Comparison of ENCODE assay signal across 11 mouse cellular contexts in the genomic region with DNA sequence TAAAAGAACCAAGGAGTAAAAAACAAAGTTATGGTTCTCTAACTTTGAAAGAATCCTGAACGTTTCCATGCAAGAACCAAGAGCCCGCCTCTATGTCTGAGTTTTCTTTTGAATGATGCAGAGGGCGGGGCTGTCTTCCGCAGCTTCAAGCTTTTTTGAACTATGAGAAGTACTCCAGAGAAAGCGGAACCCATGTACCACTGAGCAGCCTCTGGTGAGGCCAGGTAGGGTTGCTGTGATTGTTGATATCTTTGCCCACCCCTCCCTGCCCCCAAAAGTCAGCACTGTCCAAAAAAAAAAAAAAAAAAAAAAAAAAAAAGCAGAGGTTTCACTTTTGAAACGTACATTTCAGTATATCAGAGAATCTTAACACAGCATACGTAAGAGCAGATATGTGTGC.
DNase-seq lines count a peak whose midpoint lies in the region; ATAC-seq and TF ChIP-seq lines count a peak whose summit lies in the region.
"Had no signal": no experiment of that assay in that cellular context is flagged by ENCODE, and none has a peak within 500 bp of the region (broad histone marks: within the 10 kb centered on the region; RNA-seq: fewer than 3 reads in every experiment).

No protein-coding gene starts in this region.

- no peak for DNase-seq in gastrocnemius, adult 2 months
- no peak for DNase-seq in gastrocnemius, postnatal 36 days
- peak; percentile 82 for DNase-seq in CH12.LX (ENCODE audit: extremely low read depth)
- DNase-seq in induced T-regulatory cell, adult 2 months (ENCODE audit: low read depth), result peak; percentile 90
- DNase-seq in cerebellum, postnatal 14 days, result no peak
- DNase-seq in hindbrain, embryonic 14.5 days (ENCODE audit: low spot score), result no peak
- DNase-seq in adrenal gland, postnatal 10 days, result no peak
- DNase-seq: cerebellum, adult 18-20 months; midbrain, embryonic 14.5 days had no signal

- peaks cover 6% of the 10 kb centered on the region; the same call in 1 of the 2 replicates for H3K79me2 ChIP-seq in CH12.LX (replicated peaks; ENCODE audit: control insufficient read depth, extremely low read depth, insufficient read depth, poor library complexity, severe bottlenecking)

- H3K4me3 ChIP-seq in gastrocnemius, adult 2 months, result peak overlapping the region; percentile 71
- H3K4me3 ChIP-seq in CH12.LX (replicated peaks in 1 of 3; ENCODE audit: low read depth in 2 of 3, low read length in 2 of 3, poor library complexity in 1 of 3), result peak overlapping the region in 2 of 3 experiments; percentile 64 to 90
- no peak overlapping the region for H3K4me3 ChIP-seq in hindbrain, embryonic 14.5 days (replicated peaks; ENCODE audit: low read length)
- H3K4me3 ChIP-seq: hindbrain, embryonic 13.5 days had no signal

- H3K9me3 ChIP-seq in CH12.LX (replicated peaks; ENCODE audit: low read length), result no peaks in the 10 kb centered on the region
- no peaks in the 10 kb centered on the region for H3K9me3 ChIP-seq in hindbrain, embryonic 14.5 days (ENCODE audit: control insufficient read depth, low read length)
- H3K9me3 ChIP-seq: hindbrain, embryonic 13.5 days had no signal

- WGBS in hindbrain, embryonic 14.5 days, result 74% methylated on average over 7 of the region's 7 CpGs

- peak overlapping the region; percentile 89 for H3K4me2 ChIP-seq in CH12.LX (ENCODE audit: insufficient read depth, low read depth, poor library complexity, severe bottlenecking)
- no peak overlapping the region for H3K4me2 ChIP-seq in hindbrain, embryonic 14.5 days (replicated peaks)
- H3K4me2 ChIP-seq: hindbrain, embryonic 13.5 days had no signal

- no peak for TF ChIP-seq CTCF in gastrocnemius, adult 2 months (IDR thresholded peaks at IDR 0.05)
- no peak for TF ChIP-seq CTCF in CH12.LX (conservative IDR thresholded peaks at IDR 0.05 in 1 of 2, IDR thresholded peaks at IDR 0.05 in 1 of 2; ENCODE audit: low read depth in 2 of 2, low read length in 2 of 2)

- peaks cover 0 to 12% of the 10 kb centered on the region in 2 experiments for H3K36me3 ChIP-seq in CH12.LX (replicated peaks in 1 of 2; ENCODE audit: control insufficient read depth in 1 of 2, insufficient read depth in 1 of 2, low read length in 1 of 2)
- no peaks in the 10 kb centered on the region for H3K36me3 ChIP-seq in hindbrain, embryonic 14.5 days (replicated peaks; ENCODE audit: control insufficient read depth, insufficient read depth)
- H3K36me3 ChIP-seq: hindbrain, embryonic 13.5 days had no signal

- peak overlapping the region; percentile 84 for H3K27ac ChIP-seq in gastrocnemius, adult 2 months
- no peak overlapping the region for H3K27ac ChIP-seq in CH12.LX (ENCODE audit: insufficient read depth, low read depth)
- H3K27ac ChIP-seq in hindbrain, embryonic 14.5 days, result no peak overlapping the region
- H3K27ac ChIP-seq: hindbrain, embryonic 13.5 days had no signal

- H3K9ac ChIP-seq in CH12.LX (ENCODE audit: insufficient read depth, low read depth), result peak overlapping the region; percentile 79
- H3K9ac ChIP-seq in hindbrain, embryonic 14.5 days, result no peak overlapping the region
- H3K9ac ChIP-seq: hindbrain, embryonic 13.5 days had no signal

- H3K27me3 ChIP-seq in CH12.LX (replicated peaks), result no peaks in the 10 kb centered on the region
- no peaks in the 10 kb centered on the region for H3K27me3 ChIP-seq in hindbrain, embryonic 14.5 days (ENCODE audit: control insufficient read depth, insufficient read depth, low read length)

- TF ChIP-seq POLR2A in CH12.LX (IDR thresholded peaks at IDR 0.05; ENCODE audit: low read depth, low read length), result peak; percentile 24; the same call in 1 of the 2 replicates

- TF ChIP-seq RAD21 in CH12.LX (IDR thresholded peaks at IDR 0.05; ENCODE audit: low read depth, low read length), result no peak; the same call in 1 of the 2 replicates

- intact Hi-C loops in gastrocnemius, adult 2 months (cut with DNase I), result loop anchor here (5.0 kb wide), 1 partner anchor 43 kb away; no protein-coding TSS in a partner anchor
- intact Hi-C loops in gastrocnemius, postnatal 36 days (cut with DNase I), result no loop called here

- in situ Hi-C loops in CH12.LX (cut with MboI; ENCODE audit: low pct_ligation_motif_present, low pct_unique_long_range_greater_than_20kb, low sequenced_read_pairs), result loop anchor here (10.0 kb wide), 1 partner anchor 115 kb away; no protein-coding TSS in a partner anchor

- no peak; the same call in 1 of the 2 replicates for TF ChIP-seq EP300 in CH12.LX (IDR thresholded peaks at IDR 0.05; ENCODE audit: low read length)

- dilution Hi-C loops in CH12.LX (cut with MboI; ENCODE audit: extremely low pct_ligation_motif_present, extremely low pct_unique_long_range_greater_than_20kb, low sequenced_read_pairs), result no loop called here

- ATAC-seq in monocyte, adult 5-6 weeks (replicated peaks; ENCODE audit: insufficient number of reproducible peaks, low FRiP score, low TSS enrichment, poor library complexity, severe bottlenecking), result peak; percentile 64
- no peak for ATAC-seq in hindbrain, embryonic 14.5 days (ENCODE audit: low FRiP score)

- H3K4me1 ChIP-seq in CH12.LX (ENCODE audit: control insufficient read depth in 1 of 2, insufficient read depth in 2 of 2), result peaks cover 40 to 77% of the 10 kb centered on the region in 2 experiments
- H3K4me1 ChIP-seq in hindbrain, embryonic 14.5 days (replicated peaks; ENCODE audit: control insufficient read depth, insufficient read depth, low read length), result 0 out of 2 replicates have a peak, but pooled peaks cover 6% of the 10 kb centered on the region

TF ChIP-seq in CH12.LX, 34 proteins besides CTCF, POLR2A, EP300 and RAD21:
- no peak for TF ChIP-seq GABPA (IDR thresholded peaks at IDR 0.05; ENCODE audit: insufficient replicate concordance, low read depth, low read length)
- no peak for TF ChIP-seq MAX (IDR thresholded peaks at IDR 0.05; ENCODE audit: low read length)
- TF ChIP-seq MYC (IDR thresholded peaks at IDR 0.05; ENCODE audit: low read depth, low read length), result no peak
- TF ChIP-seq JUND (conservative IDR thresholded peaks at IDR 0.05; ENCODE audit: low read depth, low read length), result no peak
- TF ChIP-seq TCF12 (IDR thresholded peaks at IDR 0.05; ENCODE audit: low read depth, low read length), result no peak
- TF ChIP-seq ZKSCAN1 (IDR thresholded peaks at IDR 0.05; ENCODE audit: borderline replicate concordance, low read depth, low read length), result no peak
- peak; percentile 52; the same call in 1 of the 2 replicates for TF ChIP-seq IRF4 (IDR thresholded peaks at IDR 0.05; ENCODE audit: low read depth, low read length)
- peak; percentile 93 for TF ChIP-seq ZNF384 (IDR thresholded peaks at IDR 0.05; ENCODE audit: low read depth, low read length)
- TF ChIP-seq BHLHE40 (IDR thresholded peaks at IDR 0.05; ENCODE audit: low read depth, low read length), result peak; percentile 4; the same call in 1 of the 2 replicates
- TF ChIP-seq CHD2 (IDR thresholded peaks at IDR 0.05; ENCODE audit: low read length), result no peak
- peak; percentile 58 for TF ChIP-seq ELF1 (IDR thresholded peaks at IDR 0.05; ENCODE audit: low read depth, low read length)
- TF ChIP-seq ZMIZ1 (IDR thresholded peaks at IDR 0.05; ENCODE audit: low read depth, low read length), result no peak; the same call in 1 of the 2 replicates
- TF ChIP-seq CHD1 (IDR thresholded peaks at IDR 0.05; ENCODE audit: low read depth, low read length), result no peak
- no peak for TF ChIP-seq UBTF (IDR thresholded peaks at IDR 0.05; ENCODE audit: low read depth, low read length)
- TF ChIP-seq NRF1 (IDR thresholded peaks at IDR 0.05; ENCODE audit: low read depth, low read length), result no peak
- no peak; the same call in 1 of the 2 replicates for TF ChIP-seq MXI1 (IDR thresholded peaks at IDR 0.05; ENCODE audit: low read depth, low read length)
- TF ChIP-seq TBP (conservative IDR thresholded peaks at IDR 0.05; ENCODE audit: low read depth, low read length), result 0 out of 2 replicates have a peak, but pooled peaks have one; percentile 63
- no peak for TF ChIP-seq PAX5 (IDR thresholded peaks at IDR 0.05; ENCODE audit: low read length)
- TF ChIP-seq ETS1 (conservative IDR thresholded peaks at IDR 0.05; ENCODE audit: low read depth, low read length), result peak; percentile 48
- no peak for TF ChIP-seq ZC3H11A (IDR thresholded peaks at IDR 0.05; ENCODE audit: low read depth, low read length)
- no peak for TF ChIP-seq POLR2AphosphoS2 (IDR thresholded peaks at IDR 0.05; ENCODE audit: low read depth, low read length)
- TF ChIP-seq HCFC1 (IDR thresholded peaks at IDR 0.05; ENCODE audit: low read depth, low read length), result no peak
- TF ChIP-seq USF2 (conservative IDR thresholded peaks at IDR 0.05; ENCODE audit: low read depth, low read length), result no peak
- TF ChIP-seq MAZ (IDR thresholded peaks at IDR 0.05; ENCODE audit: low read depth, low read length), result no peak
- TF ChIP-seq MEF2A (IDR thresholded peaks at IDR 0.05; ENCODE audit: borderline replicate concordance, low read depth, low read length), result peak; percentile 5; the same call in 1 of the 2 replicates
- TF ChIP-seq JUN (IDR thresholded peaks at IDR 0.05; ENCODE audit: insufficient read depth, low read depth, low read length), result no peak
- TF ChIP-seq E2F4 (IDR thresholded peaks at IDR 0.05; ENCODE audit: insufficient replicate concordance, low read depth, low read length), result no peak
- no peak for TF ChIP-seq RCOR1 (conservative IDR thresholded peaks at IDR 0.05; ENCODE audit: low read depth, low read length)
- peak; percentile 19; the same call in 1 of the 2 replicates for TF ChIP-seq SIN3A (IDR thresholded peaks at IDR 0.05; ENCODE audit: low read length)
- TF ChIP-seq SMC3 (IDR thresholded peaks at IDR 0.05; ENCODE audit: low read depth, low read length), result no peak
- no peak for TF ChIP-seq USF1 (IDR thresholded peaks at IDR 0.05; ENCODE audit: low read depth, low read length)
- no peak for TF ChIP-seq MAFK (IDR thresholded peaks at IDR 0.05; ENCODE audit: insufficient replicate concordance, low read length)
- TF ChIP-seq NELFE (IDR thresholded peaks at IDR 0.05; ENCODE audit: low read depth, low read length), result no peak
- no peak for TF ChIP-seq KAT2A (IDR thresholded peaks at IDR 0.05; ENCODE audit: insufficient replicate concordance, low read length)

Comparison
In these comparisons a context has a peak if more than half of its experiments do, and no peak if none do; other contexts are left out.
1. DNase-seq: peak in CH12.LX (single experiment) and induced T-regulatory cell, adult 2 months (single experiment); none in gastrocnemius, adult 2 months (single experiment), gastrocnemius, postnatal 36 days (0 of 2), cerebellum, postnatal 14 days (0 of 2), hindbrain, embryonic 14.5 days (single experiment) and adrenal gland, postnatal 10 days (single experiment).